Mouse (Mus musculus) naive thymus-derived CD4-positive, alpha-beta T cell, adult 2 months (primary cell): Measurements from ENCODE around the gene Dcun1d2.
"Not testable (repeated sequence)": the region's sequence is repeated elsewhere in the genome, so short reads cannot be mapped to it uniquely, and the experiment has no call there.

ENCODE experiments used
- DNase-seq: peaks from one replicate; pipeline ENCODE4 v3.0.0-alpha.2; 2011; ENCODE audit warnings: low read depth

Dcun1d2 gene

DNA sequence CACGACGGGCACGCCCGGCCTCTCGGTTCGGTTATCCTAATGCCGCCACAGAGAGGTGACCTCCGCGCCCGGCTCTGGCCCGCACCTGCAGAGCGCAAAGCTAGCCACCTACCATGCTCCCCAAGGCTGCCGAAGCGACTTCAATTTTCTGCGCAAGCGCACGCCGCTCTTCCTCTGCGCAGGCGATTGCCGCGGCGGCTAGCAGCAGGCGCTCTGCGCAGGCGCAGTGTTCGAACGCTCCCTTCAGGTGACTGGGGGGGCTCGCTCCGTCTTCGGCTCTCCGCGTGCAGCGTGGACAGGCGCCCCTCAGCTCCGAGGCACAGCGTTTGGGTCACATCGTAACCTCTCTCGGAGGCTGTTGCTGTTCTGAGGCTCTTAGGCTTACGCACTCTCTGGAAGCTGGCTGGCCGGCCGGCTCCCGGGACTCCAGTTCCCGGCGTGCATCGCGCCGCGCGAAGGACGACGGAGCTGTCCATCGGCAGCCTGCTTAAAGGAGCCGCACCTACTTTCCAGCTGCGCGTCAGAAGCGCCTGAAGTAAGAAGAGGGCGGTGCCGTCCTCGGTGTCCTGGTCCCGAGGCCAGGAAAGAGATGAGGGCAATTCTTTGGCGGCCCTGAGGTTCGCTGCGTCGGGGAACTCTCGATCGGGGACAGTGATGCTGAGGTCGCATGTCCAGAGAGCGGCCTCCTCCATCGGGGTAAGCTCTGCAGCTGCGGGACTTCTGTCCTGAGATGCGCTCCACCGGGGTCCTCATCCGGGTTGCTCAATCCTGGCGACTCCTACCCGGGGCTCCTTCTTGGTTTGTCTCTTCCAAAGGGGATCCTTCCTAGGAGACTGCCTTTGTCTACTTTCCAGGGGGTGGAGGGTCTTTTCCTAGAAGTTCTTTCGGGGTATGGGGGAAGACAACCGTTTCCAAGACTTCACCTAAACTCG, at the start of gene Dcun1d2, which contains the start of gene Tmco3:
Gene Dcun1d2, minus strand, starts transcription at position 440 of the 932 bp plus-strand sequence.
Gene Tmco3, plus strand, starts transcription at position 499 of the 932 bp plus-strand sequence.
- peak; percentile 99 for DNase-seq

DNA sequence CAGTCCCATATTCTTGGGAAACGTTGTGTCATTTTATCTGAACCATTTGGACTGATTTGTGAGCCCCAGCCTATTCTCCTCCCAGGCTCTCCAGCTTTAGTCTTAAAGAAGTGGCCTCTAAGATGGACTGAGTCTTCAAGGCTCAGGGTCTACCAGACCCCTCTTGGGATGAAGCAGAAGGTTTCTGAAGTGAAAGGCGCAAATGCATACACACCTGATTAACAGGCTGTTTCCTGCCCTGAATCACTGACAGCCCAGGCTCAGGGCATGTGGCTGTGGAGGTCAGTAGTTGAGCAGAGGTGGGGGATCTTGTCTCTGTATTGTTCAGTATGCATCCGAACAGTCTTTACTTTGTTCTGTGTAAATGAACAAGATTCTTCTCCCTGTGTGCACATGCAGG, 49.7 kb upstream of the Dcun1d2 start:
- no peak for DNase-seq

DNA sequence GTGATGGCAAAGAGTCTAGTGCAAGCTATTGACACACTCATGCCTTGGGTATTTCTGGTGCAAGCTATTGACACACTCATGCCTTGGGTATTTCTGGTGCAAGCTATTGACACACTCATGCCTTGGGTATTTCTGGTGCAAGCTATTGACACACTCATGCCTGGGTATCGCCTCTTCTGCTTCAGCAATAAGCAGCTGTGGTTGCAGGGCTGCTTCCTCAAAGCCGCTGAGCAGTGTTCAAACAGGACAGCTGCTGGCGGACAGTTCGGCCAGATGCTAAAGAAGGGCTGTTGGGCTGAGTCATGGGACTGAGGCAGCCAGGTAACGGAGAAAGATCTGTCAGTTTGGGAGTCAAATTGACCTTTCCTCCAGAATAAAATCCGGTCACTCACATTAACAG, 49.3 kb upstream of the Dcun1d2 start:
- DNase-seq = not testable (repeated sequence)

GRCm38 (mm10) chr8:13334671-13335070, 46.7 kb upstream of the Dcun1d2 start:
- no peak for DNase-seq

- peak; percentile 15 for DNase-seq
Measured at GRCm38 (mm10) chr8:13326598-13326997, 38.7 kb upstream of the Dcun1d2 start.

DNA sequence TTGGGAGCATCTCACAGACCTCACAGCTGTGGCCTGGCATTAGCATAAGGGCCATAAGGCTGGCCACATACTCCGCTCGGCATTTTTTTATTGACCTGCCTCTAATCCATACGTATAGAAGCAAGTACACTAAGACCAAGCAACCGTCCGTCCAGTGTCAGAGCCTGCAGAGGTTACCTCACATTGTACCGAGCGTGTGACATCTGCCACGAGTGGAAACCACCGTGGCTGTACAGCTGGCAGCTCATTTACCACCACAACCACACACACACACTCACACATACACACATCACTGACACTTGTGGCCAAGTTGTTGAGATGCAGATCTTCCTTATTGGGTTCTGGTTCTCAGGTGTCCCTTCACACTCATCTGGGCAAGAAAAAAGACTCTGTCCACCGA, 28.7 kb upstream of the Dcun1d2 start:
- no peak for DNase-seq

DNA sequence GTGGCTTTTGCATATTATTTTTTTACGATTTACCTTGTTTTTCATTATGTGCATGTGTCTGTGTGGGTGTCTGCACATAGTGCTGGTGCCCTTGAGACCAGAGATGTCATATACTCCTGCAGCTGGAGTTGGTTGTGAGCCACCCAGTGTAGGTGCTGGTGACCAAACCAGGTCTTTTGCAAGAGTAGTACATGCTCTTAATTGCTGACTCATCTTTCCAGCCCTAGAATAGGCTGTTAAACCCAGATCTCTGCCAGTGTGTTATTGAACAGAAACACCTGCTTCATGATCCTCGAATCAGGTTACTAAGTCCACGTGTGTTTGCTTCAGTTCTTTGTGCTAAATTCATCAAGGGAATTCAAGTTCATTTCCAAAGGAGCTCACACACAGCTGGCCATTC, 27.0 kb upstream of the Dcun1d2 start:
- no peak for DNase-seq

GRCm38 (mm10) chr8:13306916-13307315, 19.0 kb upstream of the Dcun1d2 start:
- DNase-seq = no peak

- DNase-seq = no peak
Measured at GRCm38 (mm10) chr8:13306309-13306909, 18.5 kb upstream of the Dcun1d2 start.

DNA sequence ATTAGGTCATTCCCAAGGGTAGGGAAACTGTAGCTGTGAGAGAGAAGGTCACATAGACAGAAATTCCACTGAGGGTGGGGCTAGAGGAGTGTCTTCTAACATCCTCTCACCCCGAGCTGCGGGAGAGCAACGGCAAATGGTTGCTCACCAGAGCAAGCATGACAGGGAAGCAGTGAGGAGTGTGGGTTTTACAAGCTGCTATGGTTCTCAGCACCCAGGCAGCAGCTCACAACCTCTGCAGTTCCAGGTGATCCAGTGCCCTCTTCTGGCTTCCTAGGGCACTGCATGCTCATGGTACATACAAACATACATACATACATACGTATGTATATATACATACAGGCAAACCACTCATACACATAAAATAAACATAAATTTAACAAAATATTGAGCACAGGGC, 18.0 kb upstream of the Dcun1d2 start:
- DNase-seq = no peak

DNA sequence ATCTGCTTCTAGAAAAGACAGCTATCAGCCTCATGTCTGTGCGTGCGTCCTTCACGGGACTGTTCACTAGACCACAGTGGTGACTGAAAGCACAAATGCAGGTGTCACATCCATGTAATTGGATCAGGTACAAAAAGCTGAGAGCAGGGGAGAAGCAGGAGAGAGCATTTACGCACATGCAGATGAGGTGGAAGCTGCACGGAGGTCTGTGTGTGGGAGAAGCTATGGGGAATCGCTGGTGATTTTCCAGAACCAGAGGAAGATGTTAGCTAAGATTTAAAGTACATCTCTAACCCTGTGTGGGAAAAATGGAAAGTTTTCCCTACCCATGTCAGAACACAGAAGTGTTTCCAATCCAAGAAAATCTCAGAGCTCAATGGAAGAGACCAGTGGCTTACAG, 17.5 kb upstream of the Dcun1d2 start:
- DNase-seq = no peak

- no peak for DNase-seq
Measured at GRCm38 (mm10) chr8:13301036-13301435, 13.1 kb upstream of the Dcun1d2 start.

- no peak for DNase-seq
Measured at GRCm38 (mm10) chr8:13299571-13299970, 11.6 kb upstream of the Dcun1d2 start.

GRCm38 (mm10) chr8:13293677-13294470, 5.9 kb upstream of the Dcun1d2 start:
- DNase-seq = no peak

- DNase-seq = peak; percentile 88
Measured at GRCm38 (mm10) chr8:13292364-13292763, 4.4 kb upstream of the Dcun1d2 start.

DNA sequence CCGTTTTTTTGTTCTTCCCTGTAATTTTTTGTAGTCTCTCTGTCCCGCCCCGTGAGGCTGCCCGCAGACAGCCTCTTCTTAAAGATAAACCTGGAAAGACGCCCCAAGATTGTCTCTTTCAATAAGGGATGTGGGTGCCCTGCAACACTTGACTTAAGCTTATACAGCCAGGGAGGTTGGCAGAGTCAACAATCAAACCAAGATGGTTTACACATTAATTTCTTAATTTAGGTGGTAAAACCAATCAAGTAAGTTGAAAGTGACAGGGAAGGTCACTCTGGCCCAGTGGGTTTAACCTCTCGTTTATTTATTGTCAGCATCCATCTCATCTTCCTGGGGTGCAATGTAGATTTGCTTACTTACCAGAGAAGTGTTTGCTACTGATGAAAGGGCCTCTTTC, 715 bp upstream of the Dcun1d2 start:
- DNase-seq = peak; percentile 30

GRCm38 (mm10) chr8:13287304-13287691, 633 bp downstream of the Dcun1d2 start:
- peak; percentile 88 for DNase-seq

- DNase-seq = no peak
Measured at GRCm38 (mm10) chr8:13283200-13283599, 4.7 kb downstream of the Dcun1d2 start.

DNA sequence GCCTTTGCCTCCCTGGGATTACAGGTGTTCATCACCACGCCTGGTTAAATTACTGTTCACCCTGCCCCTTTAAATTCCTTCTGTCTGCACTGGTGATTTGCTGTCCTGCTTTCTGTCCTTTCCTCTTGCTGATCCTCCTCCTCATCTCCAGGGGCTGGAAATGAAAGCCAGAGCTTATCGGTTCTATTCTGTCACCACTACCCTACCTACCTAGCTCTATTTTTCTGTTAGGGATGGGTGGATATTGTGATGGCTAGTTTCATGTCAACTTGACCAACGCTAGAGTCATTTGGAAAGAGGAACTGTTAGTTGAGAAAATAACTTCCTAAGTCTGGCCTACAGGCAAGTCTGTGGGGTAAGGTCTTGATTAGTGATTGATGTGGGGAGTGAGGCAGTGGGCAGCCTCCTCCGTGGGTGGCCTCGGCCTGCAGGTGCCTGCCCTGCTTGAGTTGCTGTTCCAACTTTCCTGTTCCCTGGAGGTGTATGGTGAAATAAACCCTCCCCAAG, 10.9 kb downstream of the Dcun1d2 start:
- DNase-seq = no peak

- no peak for DNase-seq
Measured at GRCm38 (mm10) chr8:13272834-13273233, 15.1 kb downstream of the Dcun1d2 start.

GRCm38 (mm10) chr8:13267566-13267965, 20.4 kb downstream of the Dcun1d2 start:
- DNase-seq = no peak

DNA sequence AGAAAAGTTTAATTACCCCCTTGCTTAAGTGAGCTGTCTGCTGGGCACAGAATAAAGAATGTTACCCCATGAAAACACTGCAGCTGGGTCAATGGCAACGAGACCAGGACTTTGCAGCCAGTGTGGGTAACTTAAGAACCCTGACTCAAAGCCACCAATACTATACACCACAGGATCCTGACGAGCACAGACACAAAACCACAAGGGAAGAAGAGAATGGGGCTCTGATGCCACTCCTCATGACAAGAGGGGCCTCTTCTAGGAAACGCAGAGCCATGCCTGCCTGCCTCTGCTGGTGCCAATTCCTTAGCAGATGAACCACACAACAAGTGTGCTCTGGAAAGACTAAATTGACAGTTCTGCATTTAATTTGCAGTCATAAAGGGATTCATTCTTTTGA, 24.6 kb downstream of the Dcun1d2 start:
- DNase-seq = no peak
